Mouse (Mus musculus) ES-CJ7 (cell line): ENCODE data around the gene Tdpoz2.
A peak's percentile ranks its signal among the peaks of the same experiment; 100 is the strongest.
"Not testable (repeated sequence)": the region's sequence is repeated elsewhere in the genome, so short reads cannot be mapped to it uniquely, and the experiment has no call there.

ENCODE experiments used
- DNase-seq: peaks from one replicate; pipeline ENCODE4 v3.0.0; 2011; ENCODE audit warnings: low read depth, low spot score

Gene Tdpoz2

DNA sequence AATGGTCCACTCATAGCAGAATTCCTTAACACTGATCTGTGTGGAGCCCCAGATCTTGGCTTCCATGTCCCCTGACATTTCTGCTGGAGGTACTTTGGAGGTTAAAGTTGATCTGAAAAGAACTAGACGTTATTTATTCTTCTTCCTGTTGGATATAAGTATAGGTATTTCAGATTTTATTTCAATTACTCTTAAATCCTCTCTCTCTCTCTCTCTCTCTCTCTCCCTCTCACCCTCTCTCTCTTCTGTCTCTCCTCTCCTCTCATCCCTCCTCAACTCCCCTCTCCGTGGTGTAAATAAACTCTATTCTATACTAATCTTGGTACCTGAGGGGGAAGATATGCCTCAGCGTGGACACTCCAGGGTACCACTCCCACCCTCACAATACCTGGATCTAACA, at the start of gene Tdpoz2:
TSS of gene Tdpoz2 (minus strand) at position 101 of the 400 bp plus-strand sequence.
- DNase-seq: no peak

DNA sequence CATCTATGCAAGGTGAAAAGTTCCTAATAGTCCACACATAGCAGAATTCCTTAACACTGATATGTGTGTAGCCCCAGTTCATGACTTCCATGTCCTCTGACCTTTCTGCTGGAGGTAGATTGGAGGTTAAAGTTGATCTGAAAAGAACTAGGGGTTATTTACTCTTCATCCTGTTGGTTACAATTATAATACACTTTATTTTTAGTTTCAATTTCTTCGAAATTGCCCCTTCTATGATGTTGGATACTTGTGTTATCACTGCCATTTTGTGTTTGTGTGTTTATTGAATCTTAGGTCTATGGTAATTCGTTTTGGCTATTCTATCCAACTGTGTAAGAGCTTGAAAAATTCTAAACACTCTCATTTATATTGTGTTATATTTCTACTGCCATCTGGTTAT, 40.5 kb upstream of the Tdpoz2 start, which contains the start of gene Gm37596:
TSS of gene Gm37596 (minus strand) at position 101 of the 400 bp plus-strand sequence.
- DNase-seq: not testable (repeated sequence)

DNA sequence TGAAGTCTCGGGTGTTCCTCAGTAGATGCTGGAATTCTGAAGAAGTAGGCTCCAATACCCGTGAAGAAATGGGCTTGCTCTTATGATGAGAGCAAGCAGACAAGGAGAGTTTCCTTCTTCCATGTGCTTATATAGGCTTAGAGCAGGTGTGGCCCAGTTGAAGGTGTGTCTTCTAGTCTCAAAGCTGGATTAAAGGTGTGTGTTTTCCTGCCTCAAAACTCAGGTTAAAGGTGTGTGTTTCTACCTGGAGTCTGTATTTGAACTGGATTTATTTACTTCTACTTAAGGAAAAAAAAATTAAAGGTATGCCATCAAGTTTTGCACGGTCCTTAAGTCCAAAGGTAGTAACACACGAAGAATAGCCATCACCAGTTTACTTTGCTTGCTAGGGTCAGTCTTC, 23.7 kb upstream of the Tdpoz2 start, which contains the start of gene Tdpoz1:
TSS of gene Tdpoz1 (minus strand) at position 101 of the 400 bp plus-strand sequence.
- not testable (repeated sequence) for DNase-seq

DNA sequence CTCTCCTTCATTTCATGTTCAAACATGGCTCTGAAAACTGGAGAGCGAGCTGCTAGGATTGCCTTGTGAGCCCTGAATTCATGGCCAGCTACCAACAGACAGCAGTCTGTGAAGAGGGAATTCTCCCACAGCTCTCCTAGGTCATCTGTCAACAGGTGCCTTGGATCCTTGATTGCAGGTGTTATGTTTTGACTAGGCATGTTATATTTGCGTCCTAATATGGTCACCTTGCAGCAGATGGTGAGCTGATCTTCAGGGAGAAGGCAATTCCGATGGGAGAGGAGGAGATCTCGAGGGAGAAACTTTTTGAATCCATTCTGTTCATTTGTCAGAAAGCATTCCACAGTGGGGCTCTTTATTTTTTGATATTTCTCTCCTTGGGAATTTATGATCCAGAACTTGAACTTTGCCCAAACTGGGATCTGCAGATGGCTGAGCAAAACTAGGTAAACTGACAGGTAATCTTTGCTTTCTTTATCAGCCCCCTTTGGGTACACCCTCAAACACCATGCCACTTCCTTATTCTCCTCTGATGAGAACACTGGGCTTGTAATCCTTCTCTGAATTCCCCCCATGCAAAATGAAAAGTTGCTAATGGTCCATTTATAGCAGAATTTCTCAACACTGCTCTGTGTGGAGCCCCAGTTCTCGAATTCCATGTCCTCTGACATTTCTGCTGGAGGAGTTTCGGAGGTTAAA, 18.5 kb upstream of the Tdpoz2 start:
- DNase-seq: not testable (repeated sequence)

DNA sequence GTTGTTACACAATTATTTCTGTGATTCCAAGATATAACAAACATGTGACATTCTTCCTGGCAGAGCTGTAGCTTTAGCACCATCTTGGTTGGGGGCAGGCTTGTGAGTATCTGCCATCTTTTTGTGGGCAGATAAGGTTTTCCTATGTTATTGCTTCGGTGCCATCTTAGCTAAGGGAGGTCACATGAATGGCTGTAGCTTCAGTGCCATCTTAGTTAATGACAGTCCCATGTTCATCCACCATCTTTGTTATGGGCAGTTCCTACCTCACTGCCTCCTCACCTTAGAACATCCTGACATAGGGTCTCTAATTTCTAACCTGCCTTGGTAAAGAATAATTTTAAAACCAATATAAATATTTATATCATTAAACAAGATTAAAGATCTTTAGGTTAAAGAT, 1.8 kb upstream of the Tdpoz2 start:
- DNase-seq: peak; percentile 61

DNA sequence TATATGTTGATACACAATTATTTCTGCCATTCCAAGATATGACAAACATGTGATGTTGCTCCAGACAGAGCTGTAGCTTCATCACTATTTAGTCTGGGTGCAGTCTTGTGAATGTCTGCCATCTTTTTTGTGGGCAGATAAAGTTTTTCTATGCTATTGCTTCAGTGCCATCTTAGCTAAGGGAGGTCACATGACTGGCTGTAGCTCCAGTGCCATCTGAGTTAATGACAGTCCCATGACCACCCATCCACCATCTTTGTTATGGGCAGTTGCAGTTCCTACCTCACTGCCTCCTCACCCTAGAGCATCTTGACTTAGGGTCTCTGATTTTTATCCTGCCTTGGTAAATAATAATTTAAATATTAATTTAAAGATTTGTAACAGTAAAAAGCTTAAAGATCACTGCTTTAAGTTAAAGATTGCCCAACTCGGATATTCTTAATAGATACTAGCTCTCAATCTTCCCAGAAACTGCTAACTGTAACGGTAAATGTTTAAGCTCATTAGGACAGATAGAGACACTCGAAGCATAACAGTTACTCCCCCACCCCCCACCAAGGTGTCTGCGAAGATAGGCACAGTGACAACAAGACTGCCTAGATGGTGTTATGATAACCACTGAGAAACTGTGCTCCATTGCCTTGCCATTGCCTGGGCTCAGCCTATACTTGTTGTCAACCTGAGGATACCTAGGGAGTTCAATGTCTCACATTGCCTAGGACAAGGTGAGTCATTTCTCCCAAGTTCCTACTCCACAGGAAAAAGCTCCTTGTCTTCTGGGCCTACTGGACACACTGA, 21.4 kb downstream of the Tdpoz2 start:
- not testable (repeated sequence) for DNase-seq

DNA sequence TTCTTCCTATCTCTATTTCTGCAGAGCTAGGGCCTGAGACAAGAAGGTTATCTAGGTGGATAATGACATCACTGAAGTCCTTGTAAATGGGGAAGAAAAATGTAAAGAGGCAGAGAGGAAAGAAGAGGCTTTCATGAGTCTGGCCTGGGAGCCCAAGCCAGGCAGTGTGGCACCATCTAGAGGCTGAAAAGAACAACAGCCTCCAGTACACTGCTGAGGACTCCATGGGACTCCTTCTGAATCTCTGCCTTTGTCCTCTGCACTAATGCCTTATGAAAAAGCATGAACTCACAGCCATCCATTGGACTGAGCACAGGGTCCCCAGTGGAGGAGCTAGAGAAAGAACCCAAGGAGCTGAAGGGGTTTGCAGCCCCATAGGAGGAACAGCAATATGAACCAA, 43.5 kb downstream of the Tdpoz2 start:
- DNase-seq: peak; percentile 45

DNA sequence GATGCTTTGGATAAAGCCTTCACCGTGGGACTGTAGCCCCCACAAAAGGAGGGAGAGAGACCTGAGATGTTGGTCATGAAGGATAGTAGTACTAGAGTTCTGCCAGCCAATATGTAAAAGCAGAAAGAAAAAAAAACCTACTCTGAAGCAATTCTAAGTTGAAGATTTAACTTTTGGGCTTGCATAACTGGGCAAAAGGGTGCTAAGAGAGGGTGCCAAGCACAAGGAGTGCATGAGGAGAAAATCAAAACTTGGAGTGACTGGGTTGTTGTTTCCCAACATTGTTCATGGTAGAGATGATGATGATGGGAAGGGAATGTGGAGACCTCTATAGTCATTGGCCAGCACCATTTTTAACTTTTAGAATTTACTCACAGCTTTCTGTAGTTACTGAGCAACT, 50.6 kb downstream of the Tdpoz2 start:
- no peak for DNase-seq
